Mouse (Mus musculus) neural tube, embryonic 13.5 days (tissue): Measurements from ENCODE around the gene Pfn2. TPM values are rescaled to one million over a fixed set of nuclear protein-coding genes. Genes with fewer than 3 reads are reported as not detected.

Source experiments
- polyA plus RNA-seq: library from polyadenylated mRNA; unstranded; fragments of >200 nt; fragmentation: Nextera tagmentation; extraction: Ambion mirVana; gene quantifications from 2 replicates; pipeline ENCODE4 v1.2.1, GENCODE M21; 2015

Gene Pfn2
- polyA plus RNA-seq, 1 experiment from 2014 or later, result 530 TPM

Other genes with a start within 250 kb of the Pfn2 start
- gene Commd2, start 196.4 kb downstream of the Pfn2 start, polyA plus RNA-seq, result 84.7 and 87.0 TPM in 2 replicates
- gene Ankub1, start 155.3 kb downstream of the Pfn2 start, polyA plus RNA-seq, result 0.07 TPM in 1 of 2 replicates, not detected in the other
- 78.6 and 83.2 TPM in 2 replicates for gene Rnf13, start 112.0 kb downstream of the Pfn2 start, polyA plus RNA-seq